8 mouse cellular contexts compared by ENCODE assay signal in genomic region chr2:31068246-31069113, GRCm38 (mm10).
DNase-seq lines count a peak whose midpoint lies in the region; ATAC-seq lines count a peak whose summit lies in the region.

No protein-coding gene starts in this region.

- peak overlapping the region; percentile 71 for H3K27ac ChIP-seq in forebrain, embryonic 16.5 days (ENCODE audit: low read length)
- H3K27ac ChIP-seq in hindbrain, embryonic 15.5 days (replicated peaks) = peak overlapping the region; percentile 78

- no peaks in the 10 kb centered on the region for H3K27me3 ChIP-seq in forebrain, embryonic 16.5 days (replicated peaks; ENCODE audit: control insufficient read depth, insufficient read depth, low read length)
- no peaks in the 10 kb centered on the region for H3K27me3 ChIP-seq in hindbrain, embryonic 15.5 days

- H3K9ac ChIP-seq in forebrain, embryonic 16.5 days (replicated peaks; ENCODE audit: low read depth, low read length) = no peak overlapping the region
- H3K9ac ChIP-seq in hindbrain, embryonic 15.5 days = no peak overlapping the region

- H3K4me3 ChIP-seq in forebrain, embryonic 16.5 days (replicated peaks; ENCODE audit: low read length) = no peak overlapping the region
- H3K4me3 ChIP-seq in hindbrain, embryonic 15.5 days = no peak overlapping the region

- peak; percentile 85 for ATAC-seq in forebrain, embryonic 16.5 days
- ATAC-seq in hindbrain, embryonic 15.5 days (ENCODE audit: low FRiP score, low read depth) = peak; percentile 80

- H3K9me3 ChIP-seq in forebrain, embryonic 16.5 days (ENCODE audit: control insufficient read depth, low read length) = no peaks in the 10 kb centered on the region
- no peaks in the 10 kb centered on the region for H3K9me3 ChIP-seq in hindbrain, embryonic 15.5 days

- peaks cover 19% of the 10 kb centered on the region for H3K4me1 ChIP-seq in forebrain, embryonic 16.5 days (replicated peaks; ENCODE audit: control insufficient read depth, insufficient read depth, low read length)
- peaks cover 14% of the 10 kb centered on the region for H3K4me1 ChIP-seq in hindbrain, embryonic 15.5 days (replicated peaks)

- peak; percentile 63 for DNase-seq in adrenal gland, adult 2 months
- no peak for DNase-seq in adrenal gland, postnatal 4 days (ENCODE audit: low spot score in 2 of 2)
- peak; percentile 66 to 69 for DNase-seq in cerebellum, adult 18-20 months
- DNase-seq in left cerebral cortex, postnatal 14 days (ENCODE audit: low spot score in 2 of 2) = peak; percentile 35 to 46
- peak; percentile 65 for DNase-seq in neural tube, embryonic 10.5 days (ENCODE audit: extremely low spot score, low spot score)
- no peak for DNase-seq in ovary, adult 18-20 months (ENCODE audit: low spot score)

- WGBS in forebrain, embryonic 16.5 days = 4% methylated on average over 13 of the region's 13 CpGs
- WGBS in hindbrain, embryonic 15.5 days = 8% methylated on average over 13 of the region's 13 CpGs

- H3K36me3 ChIP-seq in forebrain, embryonic 16.5 days (ENCODE audit: control insufficient read depth, insufficient read depth) = no peaks in the 10 kb centered on the region
- peaks cover 9% of the 10 kb centered on the region; the same call in 1 of the 2 replicates for H3K36me3 ChIP-seq in hindbrain, embryonic 15.5 days

- intact Hi-C loops in left cerebral cortex, postnatal 14 days (cut with DNase I) = no loop called here

- no peak overlapping the region for H3K4me2 ChIP-seq in forebrain, embryonic 16.5 days (ENCODE audit: low read length)
- H3K4me2 ChIP-seq in hindbrain, embryonic 15.5 days = no peak overlapping the region

Comparison
In these comparisons a context has a peak if more than half of its experiments do, and no peak if none do; other contexts are left out.
1. DNase-seq: peak in adrenal gland, adult 2 months (single experiment), cerebellum, adult 18-20 months (2 of 2), left cerebral cortex, postnatal 14 days (2 of 2) and neural tube, embryonic 10.5 days (single experiment); none in adrenal gland, postnatal 4 days (0 of 2) and ovary, adult 18-20 months (single experiment).